Mouse (Mus musculus) C2C12 (cell line): ENCODE results near the gene Itpr1.

Experiments
- CTCF ChIP-seq: IDR thresholded peaks from one replicate; pipeline ENCODE4 v1.5.1; 2011; ENCODE audit not compliant: control insufficient read depth, insufficient read depth, insufficient read length
- FOSL1 ChIP-seq: IDR thresholded peaks from one replicate; pipeline ENCODE4 v1.8.0; 2011; ENCODE audit warnings: mild to moderate bottlenecking, low read length; ENCODE audit not compliant: poor library complexity, insufficient read depth, severe bottlenecking
- MAX ChIP-seq: IDR thresholded peaks from one replicate; pipeline ENCODE4 v1.6.1; 2011; ENCODE audit warnings: mild to moderate bottlenecking, control low read depth
- USF1 ChIP-seq: IDR thresholded peaks from one replicate; pipeline ENCODE4 v1.6.1; 2011; ENCODE audit warnings: low read depth, mild to moderate bottlenecking, control low read depth, moderate library complexity

DNA sequence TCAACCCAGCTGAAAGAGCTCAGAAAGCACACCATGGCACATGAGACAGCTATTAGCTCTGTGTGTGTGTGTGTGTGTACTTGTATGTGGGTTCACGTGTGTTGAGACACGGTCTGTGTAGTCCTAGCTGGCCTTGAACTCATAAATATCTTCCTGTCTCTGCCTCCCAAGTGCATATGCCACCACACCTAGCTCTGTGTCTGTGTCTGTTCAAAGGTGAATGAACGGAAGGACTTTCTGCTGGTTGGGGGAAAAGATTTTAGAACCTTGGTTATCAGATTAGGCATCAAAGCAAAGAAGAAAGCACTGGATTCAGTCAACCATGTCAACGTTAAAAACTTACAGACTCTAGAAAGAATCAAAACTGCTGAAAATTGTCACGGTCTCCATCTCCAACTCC is 321.2 kb downstream of the Itpr1 start:
- TF ChIP-seq CTCF (no peak), USF1 (no peak), FOSL1 (no peak), MAX (no peak)
